ENCODE assay signal across 8 mouse cellular contexts in the genomic region with DNA sequence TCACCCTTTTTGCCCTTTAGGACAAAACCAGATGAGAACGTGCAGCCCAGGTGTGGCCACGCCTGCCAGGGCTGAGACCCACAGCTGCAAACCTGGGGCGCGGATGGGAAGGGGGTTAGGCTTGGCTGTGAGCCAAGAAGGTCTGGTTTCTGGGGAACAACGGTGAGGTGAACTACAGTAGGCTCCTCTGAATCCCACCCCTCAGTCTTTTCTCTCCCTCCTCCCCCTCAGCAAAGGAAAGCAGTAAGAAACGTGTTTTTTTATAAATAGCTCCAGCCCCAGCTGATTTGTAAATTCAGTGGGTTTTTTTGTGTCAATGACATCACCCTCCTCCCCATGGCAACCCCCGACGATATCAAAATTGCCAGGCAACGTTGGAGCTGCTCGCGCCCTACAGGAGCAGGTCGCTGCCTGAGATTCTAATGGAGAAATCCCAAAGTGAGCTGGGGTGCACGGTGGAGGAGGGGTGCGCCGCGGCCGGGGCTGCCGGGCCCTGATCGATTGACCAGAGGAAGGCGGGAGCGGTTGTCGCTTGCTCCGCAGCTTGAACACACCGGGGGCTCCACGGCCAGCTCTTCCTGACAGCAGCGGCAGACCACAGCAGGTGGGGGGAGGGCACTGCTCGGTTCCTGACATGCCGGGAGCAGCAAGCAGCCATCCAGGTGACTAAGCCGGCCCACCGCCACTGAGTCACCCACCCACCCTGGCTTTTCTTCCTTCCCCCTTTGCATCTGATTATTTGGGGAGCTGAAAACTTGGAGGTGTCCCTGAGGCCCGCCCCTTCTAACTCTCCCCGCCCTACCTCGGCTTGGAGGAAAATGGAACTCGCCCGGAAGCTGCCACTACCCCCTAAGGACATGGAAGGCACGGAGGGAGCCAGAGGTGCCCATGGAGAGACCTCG. TPM values are rescaled to one million over a fixed set of nuclear protein-coding genes. Genes with fewer than 3 reads are reported as not detected.
DNase-seq lines count a peak whose midpoint lies in the region; ATAC-seq lines count a peak whose summit lies in the region.

A gene (plus strand): TSS at position 402 of the 902 bp plus-strand sequence.

- peaks cover 11% of the 10 kb centered on the region for H3K27me3 ChIP-seq in heart, embryonic 11.5 days (ENCODE audit: control insufficient read depth, insufficient read depth, low read length)
- H3K27me3 ChIP-seq in embryonic facial prominence, embryonic 13.5 days = peaks cover 34% of the 10 kb centered on the region
- H3K27me3 ChIP-seq in hindbrain, embryonic 12.5 days = peaks cover 34% of the 10 kb centered on the region
- peaks cover 27% of the 10 kb centered on the region for H3K27me3 ChIP-seq in neural tube, embryonic 13.5 days

- DNase-seq in heart, postnatal 25 days (ENCODE audit: low spot score) = no peak
- DNase-seq in MN1 (ENCODE audit: low spot score) = peak; percentile 71
- peak; percentile 70 to 76 for DNase-seq in left cerebral cortex, postnatal 36 days (ENCODE audit: low spot score in 2 of 2)
- DNase-seq in gastrocnemius, postnatal 25 days = no peak

- H3K9me3 ChIP-seq in heart, embryonic 11.5 days (replicated peaks; ENCODE audit: control insufficient read depth, low read length) = no peaks in the 10 kb centered on the region
- no peaks in the 10 kb centered on the region for H3K9me3 ChIP-seq in embryonic facial prominence, embryonic 13.5 days
- no peaks in the 10 kb centered on the region for H3K9me3 ChIP-seq in hindbrain, embryonic 12.5 days (replicated peaks)
- no peaks in the 10 kb centered on the region for H3K9me3 ChIP-seq in neural tube, embryonic 13.5 days

- H3K27ac ChIP-seq in heart, embryonic 11.5 days (ENCODE audit: low read depth, low read length) = no peak within 1 kb of the TSS
- peak within 1 kb of the TSS; percentile 11; the same call in 1 of the 2 replicates for H3K27ac ChIP-seq in embryonic facial prominence, embryonic 13.5 days
- H3K27ac ChIP-seq in hindbrain, embryonic 12.5 days = 0 out of 2 replicates have a peak within 1 kb of the TSS, but pooled peaks have one; percentile 30
- H3K27ac ChIP-seq in neural tube, embryonic 13.5 days (replicated peaks) = peak within 1 kb of the TSS; percentile 63

- no peaks in the 10 kb centered on the region for H3K36me3 ChIP-seq in heart, embryonic 11.5 days (ENCODE audit: control insufficient read depth, insufficient read depth, low read length)
- no peaks in the 10 kb centered on the region for H3K36me3 ChIP-seq in embryonic facial prominence, embryonic 13.5 days
- no peaks in the 10 kb centered on the region for H3K36me3 ChIP-seq in hindbrain, embryonic 12.5 days
- no peaks in the 10 kb centered on the region for H3K36me3 ChIP-seq in neural tube, embryonic 13.5 days

- WGBS in heart, embryonic 11.5 days (ENCODE audit: insufficient replicate concordance) = 3% methylated on average over 37 of the region's 37 CpGs
- 1% methylated on average over 37 of the region's 37 CpGs for WGBS in embryonic facial prominence, embryonic 13.5 days
- WGBS in hindbrain, embryonic 12.5 days = 1% methylated on average over 37 of the region's 37 CpGs
- under 1% methylated on average over 35 of the region's 37 CpGs for WGBS in neural tube, embryonic 13.5 days

- no peak for ATAC-seq in heart, embryonic 11.5 days (replicated peaks; ENCODE audit: insufficient number of reproducible peaks, low FRiP score, low TSS enrichment)
- ATAC-seq in embryonic facial prominence, embryonic 13.5 days (ENCODE audit: insufficient number of reproducible peaks, insufficient read depth, low FRiP score, low TSS enrichment, low read depth) = no peak
- ATAC-seq in hindbrain, embryonic 12.5 days (ENCODE audit: low FRiP score) = peak; percentile 33
- peak; percentile 66 for ATAC-seq in neural tube, embryonic 13.5 days (ENCODE audit: low read depth)

- H3K9ac ChIP-seq in heart, embryonic 11.5 days (ENCODE audit: low read depth, low read length) = peak within 1 kb of the TSS; percentile 63
- H3K9ac ChIP-seq in embryonic facial prominence, embryonic 13.5 days = peak within 1 kb of the TSS; percentile 67
- peak within 1 kb of the TSS; percentile 67 for H3K9ac ChIP-seq in hindbrain, embryonic 12.5 days
- peak within 1 kb of the TSS; percentile 75 for H3K9ac ChIP-seq in neural tube, embryonic 13.5 days

- peak within 1 kb of the TSS; percentile 78 for H3K4me2 ChIP-seq in heart, embryonic 11.5 days
- H3K4me2 ChIP-seq in embryonic facial prominence, embryonic 13.5 days = peak within 1 kb of the TSS; percentile 90
- peak within 1 kb of the TSS; percentile 84 for H3K4me2 ChIP-seq in hindbrain, embryonic 12.5 days (replicated peaks)
- peak within 1 kb of the TSS; percentile 76 for H3K4me2 ChIP-seq in neural tube, embryonic 13.5 days

- intact Hi-C loops in heart, postnatal 25 days (cut with DNase I) = no loop called here
- intact Hi-C loops in left cerebral cortex, postnatal 36 days (cut with DNase I) = loop anchor here (5.0 kb wide), 1 partner anchor 39 kb away; a partner anchor contains a TSS

- H3K4me3 ChIP-seq in heart, embryonic 11.5 days (ENCODE audit: low read depth, low read length) = peak within 1 kb of the TSS; percentile 49
- peak within 1 kb of the TSS; percentile 44 for H3K4me3 ChIP-seq in embryonic facial prominence, embryonic 13.5 days
- peak within 1 kb of the TSS; percentile 40 for H3K4me3 ChIP-seq in hindbrain, embryonic 12.5 days
- peak within 1 kb of the TSS; percentile 49 for H3K4me3 ChIP-seq in neural tube, embryonic 13.5 days

- H3K4me1 ChIP-seq in heart, embryonic 11.5 days (ENCODE audit: control insufficient read depth, insufficient read depth, low read length) = peaks cover 45% of the 10 kb centered on the region
- H3K4me1 ChIP-seq in embryonic facial prominence, embryonic 13.5 days = peaks cover 36% of the 10 kb centered on the region
- peaks cover 26% of the 10 kb centered on the region for H3K4me1 ChIP-seq in hindbrain, embryonic 12.5 days
- peaks cover 50% of the 10 kb centered on the region for H3K4me1 ChIP-seq in neural tube, embryonic 13.5 days (replicated peaks)

RNA-seq across cellular contexts. Expression of the gene that starts here (rescaled TPM):
- polyA plus RNA-seq in heart, embryonic 11.5 days (2014; fragmentation: Nextera tagmentation; extraction: Ambion mirVana) = 1.8 and 3.0 TPM in 2 replicates
- 1 to 10 TPM; 6.4 to 9.9 TPM for total RNA-seq in heart, postnatal 25 days (2021)
- 2.2 and 2.7 TPM in 2 replicates for polyA plus RNA-seq in embryonic facial prominence, embryonic 13.5 days (2015; fragmentation: Nextera tagmentation; extraction: Ambion mirVana)
- 6.2 and 6.8 TPM in 2 replicates for polyA plus RNA-seq in hindbrain, embryonic 12.5 days (2016; fragmentation: Nextera tagmentation; extraction: Ambion mirVana)
- total RNA-seq in left cerebral cortex, postnatal 36 days (2021) = 100 to 1,000 TPM in 1 of 2 experiments, 10 to 100 TPM in 1; 83.4 to 104 TPM
- polyA plus RNA-seq in neural tube, embryonic 13.5 days (2015; fragmentation: Nextera tagmentation; extraction: Ambion mirVana) = 12.1 and 15.8 TPM in 2 replicates
- under 1 TPM in 1 of 2 experiments, not detected in 1; 0.64 TPM for total RNA-seq in gastrocnemius, postnatal 25 days (2021)

Comparison
In these comparisons a context has a peak if more than half of its experiments do, and no peak if none do; other contexts are left out.
1. RNA of the gene that starts here (total RNA-seq): 83.4 to 104 TPM in left cerebral cortex, postnatal 36 days; 6.4 to 9.9 TPM in heart, postnatal 25 days and 0.64 TPM in gastrocnemius, postnatal 25 days; every median in the first group is over 4 times any median in the second.
2. ATAC-seq: peak in hindbrain, embryonic 12.5 days (single experiment) and neural tube, embryonic 13.5 days (single experiment); none in heart, embryonic 11.5 days (single experiment) and embryonic facial prominence, embryonic 13.5 days (single experiment).
3. DNase-seq: peak in MN1 (single experiment) and left cerebral cortex, postnatal 36 days (2 of 2); none in heart, postnatal 25 days (single experiment) and gastrocnemius, postnatal 25 days (single experiment).
4. Peak in every context shown above with its lines, with median percentiles within 50 percentile points of each other: H3K4me2 ChIP-seq, H3K4me3 ChIP-seq and H3K9ac ChIP-seq.